Mouse (Mus musculus) mesoderm, embryonic 11.5 days (tissue): ENCODE measurements around the gene En1.

Source experiments
- DNase-seq: peaks from one replicate; pipeline ENCODE4 v3.0.0-alpha.2; 2012; ENCODE audit warnings: low read depth, low spot score

The En1 gene

DNA sequence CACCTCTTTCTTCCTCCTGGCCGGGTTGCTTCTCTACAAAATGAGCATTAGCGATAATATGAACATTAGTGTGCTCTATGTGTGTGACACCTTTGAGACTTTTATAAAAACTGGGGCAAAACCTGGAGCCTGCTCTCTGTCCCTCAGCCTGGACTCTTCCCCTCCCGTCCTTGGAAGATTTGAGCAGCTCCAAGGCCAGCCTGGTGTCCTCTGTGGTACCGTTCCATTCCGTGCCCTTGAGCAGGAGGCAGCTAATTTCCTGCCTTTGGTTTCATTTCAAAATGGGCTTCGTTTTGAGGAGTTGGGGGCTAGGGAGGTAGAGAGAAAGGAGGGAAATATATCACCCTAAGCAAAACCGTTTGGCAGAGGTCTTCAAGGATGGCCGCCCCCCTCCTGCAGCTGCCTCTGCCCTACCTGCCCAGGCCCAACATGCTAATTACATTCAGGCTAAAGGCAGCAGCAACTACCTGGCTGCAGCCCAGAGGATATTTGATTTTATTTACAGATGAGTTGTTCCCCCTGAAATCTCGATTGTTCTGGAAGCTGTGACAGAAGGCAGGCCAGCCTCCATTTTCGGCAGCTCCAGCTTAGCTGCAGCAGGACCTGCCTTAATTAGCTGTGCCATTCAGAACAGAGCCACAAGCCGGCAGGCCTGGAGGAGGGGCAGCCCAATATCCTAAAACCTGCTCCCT is 24.9 kb downstream of the En1 start:
- no peak for DNase-seq

- no peak for DNase-seq
Observed at GRCm38 (mm10) chr1:120627622-120628001, 25.4 kb downstream of the En1 start.

GRCm38 (mm10) chr1:120628821-120629220 is 26.6 kb downstream of the En1 start:
- no peak for DNase-seq

- DNase-seq: no peak
Observed at GRCm38 (mm10) chr1:120643380-120643779, 41.2 kb downstream of the En1 start.

- DNase-seq: no peak
Observed at GRCm38 (mm10) chr1:120643848-120644711, 41.9 kb downstream of the En1 start.

GRCm38 (mm10) chr1:120644755-120645154 is 42.5 kb downstream of the En1 start:
- DNase-seq: no peak

DNA sequence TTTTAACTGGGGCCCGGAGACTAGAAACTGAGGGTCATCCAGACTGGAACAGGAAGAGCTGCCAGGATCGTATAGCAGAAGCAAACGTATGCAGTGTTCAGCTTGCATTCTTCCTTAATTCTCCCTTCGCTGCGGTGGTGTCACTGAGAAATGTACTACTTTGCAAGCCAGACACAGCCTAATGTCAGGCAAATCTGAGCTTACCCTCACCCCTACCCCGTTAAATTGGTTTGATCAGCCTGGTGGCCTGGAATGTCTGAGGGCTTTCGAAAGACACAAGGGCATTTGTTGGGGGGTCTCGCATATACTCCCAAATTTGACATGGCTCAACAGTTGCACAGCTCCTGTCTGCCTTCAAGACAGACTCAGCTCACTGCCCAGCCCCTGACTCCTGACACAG is 47.9 kb downstream of the En1 start:
- no peak for DNase-seq

DNA sequence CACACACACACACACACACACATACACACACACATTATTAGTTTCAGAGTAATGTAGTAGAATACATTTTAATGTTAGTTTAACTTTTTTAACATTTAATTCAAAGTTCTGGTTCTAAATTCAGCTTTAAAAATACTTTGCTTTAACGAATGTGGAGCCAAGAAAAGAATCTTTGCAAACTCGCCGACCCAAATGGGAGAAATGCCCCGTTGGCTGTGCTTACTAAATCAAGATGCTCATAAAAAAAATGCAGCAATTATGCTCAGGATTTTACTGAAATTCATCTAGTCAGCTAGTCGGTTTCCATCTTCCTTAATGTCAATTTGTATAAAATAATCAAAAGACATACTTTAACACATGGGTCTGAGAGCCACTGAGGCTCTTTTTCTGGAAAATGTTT is 49.8 kb downstream of the En1 start:
- no peak for DNase-seq

- DNase-seq: no peak
Observed at GRCm38 (mm10) chr1:120654950-120655396, 52.8 kb downstream of the En1 start.
